Mouse (Mus musculus) olfactory bulb, adult 2 months (tissue): ENCODE data around the gene Dlg2. TPM values are rescaled to one million over a fixed set of nuclear protein-coding genes. Genes with fewer than 3 reads are reported as not detected.

ENCODE experiments used
- H3K27ac ChIP-seq: fragments of 200-500 bp; 2 replicates; pipeline ENCODE4 v1.5.1; 2012; ENCODE audit warnings: low read depth, low read length; ENCODE audit not compliant: insufficient read depth
- H3K4me1 ChIP-seq: fragments of 200-500 bp; 2 replicates; pipeline ENCODE4 v1.6.1; 2012; ENCODE audit warnings: low read length; ENCODE audit not compliant: control insufficient read depth, insufficient read depth
- H3K4me3 ChIP-seq: fragments of 200-500 bp; 2 replicates; pipeline ENCODE4 v1.5.1; 2012; ENCODE audit warnings: mild to moderate bottlenecking, low read depth, low read length, moderate library complexity; ENCODE audit not compliant: insufficient read depth
- CTCF ChIP-seq: fragments of 200-500 bp; IDR thresholded peaks from 2 replicates; pipeline ENCODE4 v1.5.1; 2012; ENCODE audit warnings: low read depth, mild to moderate bottlenecking, low read length, moderate library complexity; ENCODE audit not compliant: insufficient read depth
- POLR2A ChIP-seq: fragments of 200-500 bp; IDR thresholded peaks from 2 replicates; pipeline ENCODE4 v1.6.1; 2012; ENCODE audit warnings: mild to moderate bottlenecking, low read depth, low read length, moderate library complexity; ENCODE audit not compliant: insufficient read depth
- WGBS: fragments of 180-500 bp; shearing (Covaris S2); methylation state at CpG from one replicate; pipeline ENCODE4 v1.1.7; 2018; 5-methylcytosine and 5-hydroxymethylcytosine counted together
- polyA plus RNA-seq: library from polyadenylated mRNA; stranded (reverse); fragments of >200 nt; gene quantifications from 2 replicates; pipeline ENCODE4 v1.2.4, GENCODE M21; 2012; ENCODE audit warnings: low replicate concordance; ENCODE audit not compliant: missing spikeins, insufficient read depth, insufficient read length

Dlg2 gene
- polyA plus RNA-seq, 1 experiment, result not detected

GRCm38 (mm10) chr7:90456149-90456844 lies 20.2 kb upstream of the Dlg2 start:
- no peak overlapping the region for H3K27ac ChIP-seq
- H3K4me1 ChIP-seq, result peaks cover 3% of the 10 kb centered on the region; the same call in 1 of the 2 replicates
- WGBS, result 12% methylated on average over 7 of the region's 7 CpGs
- TF ChIP-seq CTCF (no peak), POLR2A (no peak)
- H3K4me3 ChIP-seq, result peak overlapping the region; percentile 70

- WGBS, result under 1% methylated on average over 41 of the region's 41 CpGs
- Histone ChIP-seq H3K4me1 (peaks cover 3% of the 10 kb centered on the region; the same call in 1 of the 2 replicates), H3K27ac (peak within 1 kb of the TSS; percentile 72), H3K4me3 (peak within 1 kb of the TSS; percentile 70)
- TF ChIP-seq CTCF (peak; percentile 60), POLR2A (no peak; the same call in none of the 2 replicates)
Measured at GRCm38 (mm10) chr7:90456845-90457468, 19.5 kb upstream of the Dlg2 start, which contains the start of gene Tmem126a. TSS of gene Tmem126a (minus strand) at chr7:90457229.

GRCm38 (mm10) chr7:90457517-90457916 lies 19.0 kb upstream of the Dlg2 start:
- WGBS, result 2% methylated on average over 10 of the region's 10 CpGs
- TF ChIP-seq CTCF (no peak), POLR2A (no peak)
- peak overlapping the region; percentile 72 for H3K27ac ChIP-seq
- peaks cover 3% of the 10 kb centered on the region; the same call in 1 of the 2 replicates for H3K4me1 ChIP-seq
- peak overlapping the region; percentile 70 for H3K4me3 ChIP-seq

- Histone ChIP-seq H3K4me3 (no peak overlapping the region), H3K4me1 (peaks cover 3% of the 10 kb centered on the region; the same call in 1 of the 2 replicates), H3K27ac (no peak overlapping the region)
- TF ChIP-seq CTCF (no peak), POLR2A (no peak)
- 72% methylated on average over 10 of the region's 10 CpGs for WGBS
Measured at GRCm38 (mm10) chr7:90460330-90460729, 16.1 kb upstream of the Dlg2 start.

- H3K4me3 ChIP-seq, result no peak overlapping the region
- WGBS, result 20% methylated on average over 14 of the region's 14 CpGs
- no peak for TF ChIP-seq CTCF
- TF ChIP-seq POLR2A, result no peak
- H3K4me1 ChIP-seq, result peaks cover 3% of the 10 kb centered on the region; the same call in 1 of the 2 replicates
- no peak overlapping the region for H3K27ac ChIP-seq
Measured at GRCm38 (mm10) chr7:90460930-90461329, 15.5 kb upstream of the Dlg2 start.

- TF ChIP-seq POLR2A (no peak), CTCF (no peak)
- Histone ChIP-seq H3K4me1 (peaks cover 3% of the 10 kb centered on the region; the same call in 1 of the 2 replicates), H3K4me3 (no peak overlapping the region), H3K27ac (no peak overlapping the region)
- WGBS, result 93% methylated on average over 5 of the region's 5 CpGs
Measured at GRCm38 (mm10) chr7:90461441-90461840, 15.0 kb upstream of the Dlg2 start.

- TF ChIP-seq CTCF (no peak), POLR2A (no peak)
- Histone ChIP-seq H3K27ac (no peak overlapping the region), H3K4me3 (no peak overlapping the region), H3K4me1 (no peaks in the 10 kb centered on the region)
- 68% methylated on average over 2 of the region's 2 CpGs for WGBS
Measured at GRCm38 (mm10) chr7:90473511-90473910, 3.0 kb upstream of the Dlg2 start.

GRCm38 (mm10) chr7:90475793-90476312 lies 619 bp upstream of the Dlg2 start, which contains the start of gene Tmem126b:
TSS of gene Tmem126b (minus strand) at chr7:90476001.
- TF ChIP-seq POLR2A, result peak; percentile 91
- no peak for TF ChIP-seq CTCF
- Histone ChIP-seq H3K27ac (peak within 1 kb of the TSS; percentile 80), H3K4me3 (peak within 1 kb of the TSS; percentile 67), H3K4me1 (no peaks in the 10 kb centered on the region)
- under 1% methylated on average over 36 of the region's 36 CpGs for WGBS

GRCm38 (mm10) chr7:90482607-90483006 lies 6.1 kb downstream of the Dlg2 start:
- no peak overlapping the region for H3K4me3 ChIP-seq
- WGBS, result 93% methylated on average over 2 of the region's 2 CpGs
- no peaks in the 10 kb centered on the region for H3K4me1 ChIP-seq
- no peak overlapping the region for H3K27ac ChIP-seq
- TF ChIP-seq POLR2A (no peak), CTCF (no peak)
